Mouse (Mus musculus) adrenal gland, postnatal 4 days (tissue): Measurements from ENCODE around the gene Ddx21. TPM values are rescaled to one million over a fixed set of nuclear protein-coding genes. Genes with fewer than 3 reads are reported as not detected.

Source experiments
- total RNA-seq, 2 experiments: library from RNA; stranded (reverse); gene quantifications; 2 replicates each; pipeline ENCODE4 v1.2.3; 2021

Gene Ddx21
- total RNA-seq, 2 experiments from 2014 or later: 57.3 to 62.6 TPM

Other genes with a start within 250 kb of the Ddx21 start
- 10 to 100 TPM; 36.0 to 49.8 TPM for gene Hk1, start 222.4 kb downstream of the Ddx21 start, total RNA-seq
- 1 to 10 TPM in 1 of 2 experiments, not detected in 1; 1.4 TPM for gene Hkdc1, start 179.8 kb downstream of the Ddx21 start, total RNA-seq
- under 1 TPM; 0.48 to 0.78 TPM for gene 4930507D05Rik, start 152.8 kb downstream of the Ddx21 start, total RNA-seq
- 10 to 100 TPM; 31.5 to 36.5 TPM for gene Supv3l1, start 152.5 kb downstream of the Ddx21 start, total RNA-seq
- gene Vps26a, start 115.5 kb downstream of the Ddx21 start, total RNA-seq: 10 to 100 TPM; 45.3 to 48.7 TPM
- 10 to 100 TPM; 23.9 to 38.9 TPM for gene Srgn, start 74.8 kb downstream of the Ddx21 start, total RNA-seq
- gene Kif1bp, start 23.8 kb downstream of the Ddx21 start, total RNA-seq: 10 to 100 TPM; 39.2 to 42.1 TPM
- gene Ddx50, start 48.9 kb upstream of the Ddx21 start, total RNA-seq: 100 to 1,000 TPM; 141 to 143 TPM
- gene Stox1, start 123.8 kb upstream of the Ddx21 start, total RNA-seq: 1 to 10 TPM; 1.2 to 1.9 TPM
- 10 to 100 TPM; 89.8 to 93.2 TPM for gene Ccar1, start 190.0 kb upstream of the Ddx21 start, total RNA-seq